Mouse (Mus musculus) hindbrain, embryonic 13.5 days (tissue): ENCODE data around the gene Spcs3. TPM values are rescaled to one million over a fixed set of nuclear protein-coding genes. Genes with fewer than 3 reads are reported as not detected.
"Not testable (repeated sequence)": the region's sequence is repeated elsewhere in the genome, so short reads cannot be mapped to it uniquely, and the experiment has no call there.

Experiments used
- ATAC-seq: fragments of 200-750 bp; cut with Nextera tagmentation; 2 replicates; pipeline ENCODE4 v1.8.0; 2017; ENCODE audit warnings: moderate TSS enrichment; ENCODE audit not compliant: low FRiP score
- H3K27ac ChIP-seq: fragments of 300-500 bp; sonication (generic); 2 replicates; pipeline ENCODE4 v1.5.1; 2015; ENCODE audit warnings: inconsistent platforms, mild to moderate bottlenecking, moderate library complexity
- H3K27me3 ChIP-seq: fragments of 300-500 bp; sonication (generic); 2 replicates; pipeline ENCODE4 v1.6.1; 2015; ENCODE audit warnings: mild to moderate bottlenecking, inconsistent platforms
- H3K36me3 ChIP-seq: fragments of 300-500 bp; sonication (generic); 2 replicates; pipeline ENCODE4 v1.6.1; 2015; ENCODE audit warnings: mild to moderate bottlenecking, inconsistent platforms
- H3K4me1 ChIP-seq: fragments of 300-500 bp; sonication (generic); replicated peaks from 2 replicates; pipeline ENCODE4 v1.6.1; 2015; ENCODE audit warnings: inconsistent platforms
- H3K4me2 ChIP-seq: fragments of 300-500 bp; sonication (generic); 2 replicates; pipeline ENCODE4 v1.6.1; 2015; ENCODE audit warnings: inconsistent platforms, mild to moderate bottlenecking, moderate library complexity
- H3K4me3 ChIP-seq: fragments of 300-500 bp; sonication (generic); 2 replicates; pipeline ENCODE4 v1.5.1; 2015; ENCODE audit warnings: mild to moderate bottlenecking, inconsistent platforms
- H3K9ac ChIP-seq: fragments of 300-500 bp; sonication (generic); 2 replicates; pipeline ENCODE4 v1.6.1; 2015; ENCODE audit warnings: mild to moderate bottlenecking, inconsistent platforms
- H3K9me3 ChIP-seq: fragments of 300-500 bp; sonication (generic); 2 replicates; pipeline ENCODE4 v1.6.1; 2016; ENCODE audit warnings: inconsistent platforms
- WGBS: fragments of 180-500 bp; shearing (Covaris S2); methylation state at CpG from one replicate; pipeline ENCODE4 v1.1.7; 2015; 5-methylcytosine and 5-hydroxymethylcytosine counted together
- polyA plus RNA-seq: library from polyadenylated mRNA; unstranded; fragments of >200 nt; fragmentation: Nextera tagmentation; extraction: Ambion mirVana; gene quantifications from 2 replicates; pipeline ENCODE4 v1.2.1, GENCODE M21; 2015

The Spcs3 gene
- polyA plus RNA-seq, 1 experiment from 2014 or later: 56.2 TPM

GRCm38 (mm10) chr8:54535172-54535571, 5.4 kb upstream of the Spcs3 start:
- no peaks in the 10 kb centered on the region for H3K27me3 ChIP-seq
- H3K27ac ChIP-seq: no peak overlapping the region
- H3K4me3 ChIP-seq: no peak overlapping the region
- H3K9ac ChIP-seq: no peak overlapping the region
- peaks cover 4% of the 10 kb centered on the region; the same call in 1 of the 2 replicates for H3K4me1 ChIP-seq
- no peaks in the 10 kb centered on the region for H3K36me3 ChIP-seq
- no peak overlapping the region for H3K4me2 ChIP-seq
- no peaks in the 10 kb centered on the region for H3K9me3 ChIP-seq
- 80% methylated on average over 5 of the region's 5 CpGs for WGBS
- no peak for ATAC-seq

- Histone ChIP-seq H3K27ac (no peak overlapping the region), H3K36me3 (peaks cover 8% of the 10 kb centered on the region), H3K27me3 (no peaks in the 10 kb centered on the region), H3K4me1 (peaks cover 20% of the 10 kb centered on the region), H3K9ac (peak overlapping the region; percentile 95), H3K4me3 (peak overlapping the region; percentile 89), H3K4me2 (peak overlapping the region; percentile 68), H3K9me3 (no peaks in the 10 kb centered on the region)
- ATAC-seq: no peak
- 66% methylated on average over 7 of the region's 7 CpGs for WGBS
Observed at GRCm38 (mm10) chr8:54528571-54528970, 1.2 kb downstream of the Spcs3 start.

GRCm38 (mm10) chr8:54526700-54527099, 3.1 kb downstream of the Spcs3 start:
- H3K4me2 ChIP-seq: no peak overlapping the region

GRCm38 (mm10) chr8:54525606-54526005, 4.2 kb downstream of the Spcs3 start:
- no peak overlapping the region for H3K27ac ChIP-seq
- WGBS: 93% methylated on average over 2 of the region's 2 CpGs
- peaks cover 20% of the 10 kb centered on the region for H3K4me1 ChIP-seq
- H3K4me2 ChIP-seq: no peak overlapping the region
- H3K9me3 ChIP-seq: no peaks in the 10 kb centered on the region
- no peak overlapping the region for H3K9ac ChIP-seq
- H3K27me3 ChIP-seq: no peaks in the 10 kb centered on the region
- no peak for ATAC-seq
- no peak overlapping the region for H3K4me3 ChIP-seq
- H3K36me3 ChIP-seq: peaks cover 26% of the 10 kb centered on the region

More at GRCm38 (mm10) chr8:54526700-54527099, 3.1 kb downstream of the Spcs3 start:
- no peak for ATAC-seq
- Histone ChIP-seq H3K9ac (no peak overlapping the region), H3K4me3 (no peak overlapping the region), H3K4me1 (peaks cover 20% of the 10 kb centered on the region), H3K27ac (no peak overlapping the region), H3K36me3 (peaks cover 17% of the 10 kb centered on the region), H3K27me3 (no peaks in the 10 kb centered on the region), H3K9me3 (no peaks in the 10 kb centered on the region)
- WGBS: 95% methylated on average over 6 of the region's 6 CpGs

GRCm38 (mm10) chr8:54520516-54520915, 9.3 kb downstream of the Spcs3 start:
- H3K4me2 ChIP-seq: no peak overlapping the region
- H3K9ac ChIP-seq: no peak overlapping the region
- no peaks in the 10 kb centered on the region for H3K9me3 ChIP-seq
- no peak overlapping the region for H3K4me3 ChIP-seq
- H3K4me1 ChIP-seq: no peaks in the 10 kb centered on the region
- H3K27me3 ChIP-seq: no peaks in the 10 kb centered on the region
- no peak overlapping the region for H3K27ac ChIP-seq
- 69% methylated on average over 4 of the region's 4 CpGs for WGBS
- ATAC-seq: no peak
- H3K36me3 ChIP-seq: peaks cover 30% of the 10 kb centered on the region

- Histone ChIP-seq H3K27me3 (no peaks in the 10 kb centered on the region), H3K36me3 (peaks cover 28% of the 10 kb centered on the region), H3K9me3 (no peaks in the 10 kb centered on the region), H3K27ac (no peak overlapping the region), H3K4me1 (no peaks in the 10 kb centered on the region), H3K4me2 (no peak overlapping the region), H3K9ac (no peak overlapping the region), H3K4me3 (no peak overlapping the region)
- no peak for ATAC-seq
- 79% methylated on average over 10 of the region's 10 CpGs for WGBS
Observed at GRCm38 (mm10) chr8:54518756-54519460, 10.9 kb downstream of the Spcs3 start.

GRCm38 (mm10) chr8:54512200-54512599, 17.6 kb downstream of the Spcs3 start:
- H3K27ac ChIP-seq, ATAC-seq, H3K4me2 ChIP-seq, H3K9ac ChIP-seq, H3K9me3 ChIP-seq, H3K36me3 ChIP-seq, H3K27me3 ChIP-seq, H3K4me3 ChIP-seq: not testable (repeated sequence)
- WGBS: 91% methylated on average over 5 of the region's 5 CpGs
- peaks cover 12% of the 10 kb centered on the region; the same call in 1 of the 2 replicates for H3K4me1 ChIP-seq

- no peak overlapping the region for H3K9ac ChIP-seq
- WGBS: 93% methylated on average over 3 of the region's 3 CpGs
- no peak for ATAC-seq
- no peaks in the 10 kb centered on the region for H3K27me3 ChIP-seq
- H3K27ac ChIP-seq: no peak overlapping the region
- peaks cover 12% of the 10 kb centered on the region; the same call in 1 of the 2 replicates for H3K4me1 ChIP-seq
- H3K4me2 ChIP-seq: no peak overlapping the region
- no peaks in the 10 kb centered on the region for H3K9me3 ChIP-seq
- H3K4me3 ChIP-seq: no peak overlapping the region
- H3K36me3 ChIP-seq: peaks cover 5% of the 10 kb centered on the region; the same call in 1 of the 2 replicates
Observed at GRCm38 (mm10) chr8:54511791-54512190, 18.0 kb downstream of the Spcs3 start.

GRCm38 (mm10) chr8:54509221-54509721, 20.5 kb downstream of the Spcs3 start:
- Histone ChIP-seq H3K9ac (peak overlapping the region; percentile 68), H3K4me1 (peaks cover 12% of the 10 kb centered on the region; the same call in 1 of the 2 replicates), H3K9me3 (no peaks in the 10 kb centered on the region), H3K36me3 (no peaks in the 10 kb centered on the region), H3K27ac (peak overlapping the region; percentile 84), H3K27me3 (no peaks in the 10 kb centered on the region), H3K4me2 (peak overlapping the region; percentile 60), H3K4me3 (peak overlapping the region; percentile 39)
- 2% methylated on average over 10 of the region's 10 CpGs for WGBS
- peak; percentile 89 for ATAC-seq

GRCm38 (mm10) chr8:54508814-54509213, 21.0 kb downstream of the Spcs3 start:
- Histone ChIP-seq H3K9ac (no peak overlapping the region), H3K36me3 (no peaks in the 10 kb centered on the region), H3K4me1 (peaks cover 12% of the 10 kb centered on the region; the same call in 1 of the 2 replicates), H3K27ac (peak overlapping the region; percentile 30; the same call in 1 of the 2 replicates), H3K4me3 (peak overlapping the region; percentile 39), H3K9me3 (no peaks in the 10 kb centered on the region), H3K27me3 (no peaks in the 10 kb centered on the region), H3K4me2 (peak overlapping the region; percentile 60)
- 5% methylated on average over 9 of the region's 11 CpGs for WGBS
- peak; percentile 68 for ATAC-seq

- Histone ChIP-seq H3K27ac (no peak overlapping the region), H3K36me3 (no peaks in the 10 kb centered on the region), H3K9me3 (no peaks in the 10 kb centered on the region), H3K4me2 (peak overlapping the region; percentile 60; the same call in 1 of the 2 replicates), H3K4me1 (peaks cover 12% of the 10 kb centered on the region; the same call in 1 of the 2 replicates), H3K9ac (no peak overlapping the region), H3K4me3 (no peak overlapping the region), H3K27me3 (no peaks in the 10 kb centered on the region)
- ATAC-seq: no peak; the same call in 1 of the 2 replicates
- 15% methylated on average over 1 of the region's 1 CpGs for WGBS
Observed at GRCm38 (mm10) chr8:54508096-54508456, 21.7 kb downstream of the Spcs3 start.

GRCm38 (mm10) chr8:54507428-54508095, 22.2 kb downstream of the Spcs3 start:
- peak overlapping the region; percentile 23; the same call in 1 of the 2 replicates for H3K27ac ChIP-seq
- H3K4me3 ChIP-seq: peak overlapping the region; percentile 0; the same call in 1 of the 2 replicates
- H3K36me3 ChIP-seq: no peaks in the 10 kb centered on the region
- H3K4me2 ChIP-seq: peak overlapping the region; percentile 25
- H3K9ac ChIP-seq: peak overlapping the region; percentile 49; the same call in 1 of the 2 replicates
- peaks cover 12% of the 10 kb centered on the region; the same call in 1 of the 2 replicates for H3K4me1 ChIP-seq
- no peaks in the 10 kb centered on the region for H3K27me3 ChIP-seq
- H3K9me3 ChIP-seq: no peaks in the 10 kb centered on the region
- 24% methylated on average over 6 of the region's 6 CpGs for WGBS
- peak; percentile 78 for ATAC-seq
